Mouse (Mus musculus) bone marrow macrophage, adult 2 months (primary cell): ENCODE results near the gene Rab34. TPM values are rescaled to one million over a fixed set of nuclear protein-coding genes. Genes with fewer than 3 reads are reported as not detected.

ENCODE experiments used
- H3K27ac ChIP-seq: 2 replicates; pipeline ENCODE4 v1.5.1; 2012; ENCODE audit warnings: low read depth, low read length; ENCODE audit not compliant: insufficient read depth
- H3K4me1 ChIP-seq: 2 replicates; pipeline ENCODE4 v1.6.1; 2012; ENCODE audit warnings: low read length; ENCODE audit not compliant: control insufficient read depth, insufficient read depth
- H3K4me3 ChIP-seq: 2 replicates; pipeline ENCODE4 v1.5.1; 2012; ENCODE audit warnings: mild to moderate bottlenecking, low read length, moderate library complexity; ENCODE audit not compliant: insufficient read depth
- CTCF ChIP-seq: IDR thresholded peaks from 2 replicates; pipeline ENCODE4 v1.5.1; 2012; ENCODE audit warnings: low read depth, mild to moderate bottlenecking, low read length, moderate library complexity
- POLR2A ChIP-seq: IDR thresholded peaks from 2 replicates; pipeline ENCODE4 v1.6.1; 2012; ENCODE audit warnings: mild to moderate bottlenecking, low read depth, low read length, borderline replicate concordance
- polyA plus RNA-seq: library from polyadenylated mRNA; stranded (reverse); fragments of >200 nt; gene quantifications from 2 replicates; pipeline ENCODE4 v1.2.4, GENCODE M21; 2012; ENCODE audit not compliant: missing spikeins, insufficient read depth, insufficient read length

The Rab34 gene
- polyA plus RNA-seq, 1 experiment = 30.5 TPM

GRCm38 (mm10) chr11:78164604-78164923, 23.7 kb upstream of the Rab34 start:
- Histone ChIP-seq H3K27ac (no peak overlapping the region), H3K4me3 (peak overlapping the region; percentile 66), H3K4me1 (peaks cover 12% of the 10 kb centered on the region)
- TF ChIP-seq POLR2A = no peak

- peak within 1 kb of the TSS; percentile 66 for H3K4me3 ChIP-seq
- 0 out of 2 replicates have a peak within 1 kb of the TSS, but pooled peaks have one; percentile 1 for H3K27ac ChIP-seq
- peaks cover 12% of the 10 kb centered on the region for H3K4me1 ChIP-seq
- TF ChIP-seq POLR2A (no peak), CTCF (no peak)
These were observed 23.1 kb upstream of the Rab34 start, which contains the start of gene Traf4 for GRCm38 (mm10) chr11:78164924-78165760. Gene Traf4 (minus strand): TSS chr11:78165589.

- peaks cover 12% of the 10 kb centered on the region for H3K4me1 ChIP-seq
- peak overlapping the region; percentile 66 for H3K4me3 ChIP-seq
- H3K27ac ChIP-seq = 0 out of 2 replicates have a peak overlapping the region, but pooled peaks have one; percentile 1
- TF ChIP-seq POLR2A (no peak), CTCF (no peak)
These were observed 22.5 kb upstream of the Rab34 start for GRCm38 (mm10) chr11:78165761-78166109.

- Histone ChIP-seq H3K4me3 (no peak overlapping the region), H3K27ac (no peak overlapping the region), H3K4me1 (peaks cover 12% of the 10 kb centered on the region)
- TF ChIP-seq POLR2A (no peak), CTCF (no peak)
These were observed 22.1 kb upstream of the Rab34 start for GRCm38 (mm10) chr11:78166161-78166560.

- Histone ChIP-seq H3K27ac (no peak overlapping the region), H3K4me1 (peaks cover 12% of the 10 kb centered on the region), H3K4me3 (no peak overlapping the region)
- TF ChIP-seq CTCF (no peak), POLR2A (no peak)
These were observed 21.6 kb upstream of the Rab34 start for GRCm38 (mm10) chr11:78166640-78167039.

GRCm38 (mm10) chr11:78167257-78167959, 20.8 kb upstream of the Rab34 start:
- TF ChIP-seq POLR2A (no peak), CTCF (no peak)
- Histone ChIP-seq H3K4me1 (peaks cover 12% of the 10 kb centered on the region), H3K4me3 (no peak overlapping the region), H3K27ac (no peak overlapping the region)

GRCm38 (mm10) chr11:78168541-78169468, 19.4 kb upstream of the Rab34 start:
- H3K4me3 ChIP-seq = no peak overlapping the region
- H3K27ac ChIP-seq = no peak overlapping the region
- TF ChIP-seq CTCF (no peak), POLR2A (no peak)
- peaks cover 12% of the 10 kb centered on the region for H3K4me1 ChIP-seq

- peaks cover 7% of the 10 kb centered on the region for H3K4me1 ChIP-seq
These were observed 17.9 kb upstream of the Rab34 start for GRCm38 (mm10) chr11:78170306-78170705.

GRCm38 (mm10) chr11:78171328-78171727, 16.9 kb upstream of the Rab34 start:
- TF ChIP-seq POLR2A (no peak), CTCF (peak; percentile 26; the same call in 1 of the 2 replicates)
- Histone ChIP-seq H3K4me3 (no peak overlapping the region), H3K27ac (no peak overlapping the region), H3K4me1 (peaks cover 2% of the 10 kb centered on the region; the same call in 1 of the 2 replicates)

More at GRCm38 (mm10) chr11:78170306-78170705, 17.9 kb upstream of the Rab34 start:
- TF ChIP-seq POLR2A = no peak
- no peak for TF ChIP-seq CTCF
- no peak overlapping the region for H3K4me3 ChIP-seq
- H3K27ac ChIP-seq = no peak overlapping the region
